Mouse (Mus musculus) liver, adult 2 months (tissue): ENCODE results near the gene Ctla2a.

Experiments
- CTCF ChIP-seq: fragments of 200-500 bp; IDR thresholded peaks from 2 replicates; pipeline ENCODE4 v1.5.1; 2011; ENCODE audit warnings: low read depth, low read length, control low read depth
- POLR2A ChIP-seq: fragments of 200-500 bp; IDR thresholded peaks from 2 replicates; pipeline ENCODE4 v1.6.1; 2011; ENCODE audit warnings: low read length, control low read depth; ENCODE audit not compliant: insufficient read depth; ENCODE audit errors: extremely low read depth

DNA sequence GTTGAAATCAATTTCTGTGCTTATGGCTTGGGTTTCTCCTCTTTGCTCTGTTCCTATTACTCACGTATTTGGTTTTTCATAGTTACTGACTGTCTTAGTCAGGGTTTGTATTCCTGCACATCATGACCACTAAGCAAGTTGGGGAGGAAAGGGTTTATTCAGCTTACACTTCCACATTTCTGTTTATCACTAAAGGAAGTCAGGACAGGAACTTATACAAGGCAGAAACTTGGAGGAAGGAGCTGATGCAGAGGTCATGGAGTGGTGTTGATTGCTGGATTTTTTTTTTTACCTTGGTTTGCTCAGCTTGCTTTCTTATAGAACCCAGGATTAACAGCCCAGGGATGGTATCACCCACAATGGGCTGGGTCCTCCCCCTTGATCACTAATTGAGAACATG, 44.1 kb downstream of the Ctla2a start:
- TF ChIP-seq CTCF: no peak
- no peak for TF ChIP-seq POLR2A
